Mouse (Mus musculus) urinary bladder, postnatal 4 days (tissue): ENCODE results near the gene Plce1.

ENCODE experiments used
- DNase-seq, 2 experiments: peaks; one replicate each; pipeline ENCODE4 v3.0.0; 2021 to 2022; ENCODE audit warnings: low spot score in 2 of 2

Plce1 gene

DNA sequence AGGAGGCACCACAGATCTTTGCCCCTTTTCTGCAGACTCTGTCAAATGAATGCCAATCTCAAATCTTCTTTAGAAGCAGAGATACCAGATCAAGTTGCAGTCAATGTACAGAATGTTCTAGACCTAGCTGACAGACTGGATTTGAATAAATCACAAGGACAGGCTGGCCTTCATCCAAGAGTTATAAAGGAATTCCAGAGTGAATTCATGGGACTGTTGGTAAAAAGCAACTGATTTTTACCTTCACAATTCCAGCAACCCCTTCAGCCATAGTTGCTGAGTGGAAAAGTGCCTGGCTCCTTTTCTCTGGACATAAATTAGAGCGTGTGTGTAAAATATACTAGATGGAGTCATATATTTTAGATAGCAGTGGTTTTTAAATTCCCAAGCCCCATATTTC is 102.0 kb downstream of the Plce1 start:
- no peak for DNase-seq

- peak in 1 of 2 experiments; percentile 41 for DNase-seq
Observed at GRCm38 (mm10) chr19:38587559-38587958, 106.7 kb downstream of the Plce1 start.

DNA sequence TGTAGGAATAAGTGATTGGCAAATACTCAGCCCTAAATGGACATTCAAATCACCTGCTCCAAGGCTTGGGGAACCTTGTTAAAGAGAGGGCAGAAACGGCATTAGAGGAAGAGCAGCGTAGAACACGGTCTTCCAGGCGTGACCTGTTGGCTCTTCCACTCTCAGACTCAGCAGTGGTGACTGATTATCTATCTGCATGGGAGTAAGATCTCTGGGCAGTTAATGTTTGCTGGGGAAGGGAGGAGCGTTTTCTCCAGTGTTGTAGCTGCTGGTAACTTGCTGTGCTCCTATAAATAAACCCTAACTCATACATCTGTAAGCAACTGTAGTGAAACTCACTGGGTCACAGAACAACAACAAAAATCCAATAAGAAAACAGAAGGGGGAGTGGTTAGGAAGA is 108.6 kb downstream of the Plce1 start:
- DNase-seq: no peak

DNA sequence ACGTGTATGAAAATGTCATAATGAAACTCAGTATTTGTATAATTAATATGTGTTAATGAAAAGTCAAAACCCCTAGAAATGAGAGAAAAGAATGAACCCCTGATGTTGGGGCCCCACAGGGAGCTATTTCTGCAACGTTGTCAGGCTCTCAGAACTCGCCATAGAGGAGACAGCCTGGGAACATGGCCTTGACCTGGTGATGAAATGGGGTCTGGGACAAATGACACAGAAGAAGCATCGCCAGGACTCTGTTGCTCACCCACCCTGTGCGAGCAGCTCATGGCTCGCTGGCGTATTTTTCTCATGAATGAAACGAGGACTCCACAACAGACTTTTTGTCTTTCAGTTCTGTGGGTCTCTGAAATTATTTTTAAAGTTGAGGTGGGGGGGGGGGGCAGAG is 109.0 kb downstream of the Plce1 start:
- no peak for DNase-seq

GRCm38 (mm10) chr19:38592566-38593224 is 111.8 kb downstream of the Plce1 start:
- DNase-seq: no peak

- no peak for DNase-seq
Observed at GRCm38 (mm10) chr19:38593225-38593897, 112.5 kb downstream of the Plce1 start.

GRCm38 (mm10) chr19:38596096-38596495 is 115.2 kb downstream of the Plce1 start:
- DNase-seq: no peak

DNA sequence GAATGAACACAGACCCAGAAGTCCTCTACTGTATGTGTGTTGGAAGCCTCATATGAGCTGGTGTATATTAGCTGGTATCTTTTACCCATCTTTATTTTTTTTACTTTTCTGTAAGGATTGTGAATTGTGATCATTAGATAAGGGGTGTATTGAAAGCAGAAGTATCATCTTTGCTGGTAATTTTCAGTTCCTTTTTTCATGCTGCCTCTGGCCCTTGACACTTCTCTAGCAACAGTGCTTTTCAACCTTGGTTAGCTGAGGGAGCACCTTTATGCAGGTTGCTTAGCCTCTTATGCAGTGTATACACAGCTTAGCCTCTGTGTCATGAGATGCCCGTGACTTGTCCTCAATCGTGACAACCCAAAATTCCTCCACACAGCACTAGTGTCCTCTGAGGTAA is 116.5 kb downstream of the Plce1 start:
- no peak for DNase-seq

DNA sequence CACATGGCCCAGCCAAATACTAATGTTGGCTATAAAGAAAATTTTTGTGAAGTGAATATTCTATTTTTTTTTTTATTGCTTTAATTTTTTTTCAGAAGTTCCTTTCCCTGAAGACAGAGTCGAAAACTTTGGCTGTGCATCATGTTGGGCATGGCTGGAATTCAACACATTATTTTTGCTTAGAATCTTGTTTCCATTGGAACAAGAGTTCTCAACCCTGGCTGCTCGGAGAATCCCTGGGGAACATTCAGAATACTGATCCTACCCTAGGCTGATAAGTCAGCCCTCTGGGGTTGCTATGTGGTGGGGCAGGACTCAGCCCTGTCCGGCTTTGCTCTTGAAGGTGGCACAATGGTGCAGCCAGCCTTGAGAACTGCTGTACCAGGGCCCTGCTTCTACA is 118.1 kb downstream of the Plce1 start:
- DNase-seq: no peak

GRCm38 (mm10) chr19:38601127-38601526 is 120.2 kb downstream of the Plce1 start:
- DNase-seq: no peak

DNA sequence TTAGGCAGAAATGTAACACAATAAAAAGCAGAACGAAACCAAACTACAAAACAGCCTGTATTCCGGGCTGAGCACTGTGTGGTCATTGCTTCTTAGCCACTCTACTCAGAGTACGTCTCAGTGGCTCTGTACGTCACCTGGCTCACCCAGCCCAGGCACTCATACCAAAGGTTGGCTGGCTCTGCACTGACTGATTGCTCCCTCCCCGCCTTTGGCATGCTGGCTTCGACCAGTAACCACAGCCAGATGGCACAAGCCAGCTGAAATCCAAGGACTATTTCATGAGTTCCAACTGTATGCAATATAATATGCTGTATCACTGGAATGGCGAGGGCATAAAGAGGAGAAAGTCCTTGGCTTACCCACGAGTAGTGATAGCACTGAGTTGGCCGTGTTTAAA is 121.9 kb downstream of the Plce1 start:
- no peak for DNase-seq

- DNase-seq: no peak
Observed at GRCm38 (mm10) chr19:38607236-38607635, 126.3 kb downstream of the Plce1 start.

DNA sequence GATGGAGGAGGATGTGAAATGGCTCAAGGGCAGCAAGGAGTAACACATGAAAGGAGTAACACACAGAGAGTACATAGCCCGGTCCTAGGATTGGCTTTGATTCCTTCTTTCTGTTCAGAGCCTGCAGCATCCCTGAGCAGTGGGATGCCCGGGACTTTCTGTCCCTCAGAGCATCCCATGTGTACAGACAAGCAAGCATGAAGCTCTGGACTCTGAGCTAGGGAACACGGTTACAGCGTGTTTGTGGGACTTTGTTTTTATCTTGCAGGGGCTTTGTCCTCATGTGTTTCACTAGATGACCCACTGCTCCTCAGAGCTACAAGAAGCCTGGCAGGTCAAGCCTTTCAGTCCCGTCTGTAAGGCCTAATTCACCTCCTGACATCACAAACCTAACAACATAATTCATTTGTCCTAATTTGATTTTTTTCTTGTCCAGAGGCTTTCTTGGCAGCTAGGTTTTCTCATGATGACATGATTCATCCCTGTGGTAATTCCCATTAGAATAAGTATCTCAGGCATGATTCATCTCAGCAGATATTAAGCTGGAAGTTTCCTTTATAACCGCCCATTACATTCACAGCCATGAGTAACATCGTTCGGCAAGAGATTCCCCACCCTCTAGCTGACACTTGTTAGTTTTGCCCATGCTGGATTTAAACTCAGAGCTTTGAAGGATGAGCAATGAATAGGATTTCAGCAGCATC is 128.2 kb downstream of the Plce1 start:
- no peak for DNase-seq

- no peak for DNase-seq
Observed at GRCm38 (mm10) chr19:38610291-38610690, 129.4 kb downstream of the Plce1 start.

- no peak for DNase-seq
Observed at GRCm38 (mm10) chr19:38610809-38611208, 129.9 kb downstream of the Plce1 start.

DNA sequence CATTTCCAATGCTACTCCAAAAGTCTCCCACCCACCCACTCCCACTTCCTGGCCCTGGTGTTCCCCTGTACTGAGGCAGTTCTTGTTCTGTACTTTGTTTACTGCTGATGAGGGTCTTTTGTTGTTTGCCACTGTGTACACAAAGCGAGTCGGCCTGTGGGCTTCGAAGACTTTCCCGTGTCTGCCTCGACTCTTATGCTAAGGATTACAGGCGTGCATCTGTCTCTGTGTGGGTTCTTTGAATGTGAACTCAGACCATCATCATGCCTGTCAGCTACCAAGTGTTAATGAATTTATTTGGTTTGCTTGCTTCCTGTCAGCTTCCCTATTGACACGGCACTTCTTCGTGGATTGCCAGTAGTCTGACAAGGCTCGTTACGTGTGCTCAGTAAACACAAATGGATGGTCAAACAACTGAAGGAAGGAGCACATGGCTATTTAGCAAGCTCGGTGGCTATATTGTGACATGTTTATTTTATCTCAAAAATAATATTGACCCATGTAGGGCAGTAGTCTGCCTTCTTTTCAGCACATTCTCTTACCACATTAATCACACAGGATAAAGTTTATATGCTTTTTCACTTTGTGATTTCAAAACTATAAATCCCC is 133.3 kb downstream of the Plce1 start:
- DNase-seq: no peak

- no peak for DNase-seq
Observed at GRCm38 (mm10) chr19:38615356-38615755, 134.4 kb downstream of the Plce1 start.

DNA sequence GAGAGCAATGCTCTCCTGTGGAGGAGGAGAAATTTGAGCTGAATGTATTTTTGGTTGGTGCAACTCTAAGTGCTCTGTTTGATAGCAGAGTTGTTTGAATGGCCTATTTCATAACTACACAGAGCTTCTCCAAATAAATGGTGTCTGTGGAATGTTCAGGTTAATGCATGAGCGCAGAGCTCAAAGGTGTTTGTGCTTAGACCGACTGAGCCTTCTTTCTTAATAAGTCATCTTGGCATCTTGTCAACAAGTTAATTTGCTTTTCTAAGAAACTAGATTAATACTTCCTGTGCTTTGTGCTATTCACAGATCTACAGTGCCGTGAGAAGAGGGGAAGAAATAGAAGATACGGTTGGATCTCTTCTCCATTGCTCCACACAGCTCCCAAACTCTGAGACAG is 139.2 kb downstream of the Plce1 start:
- DNase-seq: no peak

- no peak for DNase-seq
Observed at GRCm38 (mm10) chr19:38621546-38621945, 140.6 kb downstream of the Plce1 start.

DNA sequence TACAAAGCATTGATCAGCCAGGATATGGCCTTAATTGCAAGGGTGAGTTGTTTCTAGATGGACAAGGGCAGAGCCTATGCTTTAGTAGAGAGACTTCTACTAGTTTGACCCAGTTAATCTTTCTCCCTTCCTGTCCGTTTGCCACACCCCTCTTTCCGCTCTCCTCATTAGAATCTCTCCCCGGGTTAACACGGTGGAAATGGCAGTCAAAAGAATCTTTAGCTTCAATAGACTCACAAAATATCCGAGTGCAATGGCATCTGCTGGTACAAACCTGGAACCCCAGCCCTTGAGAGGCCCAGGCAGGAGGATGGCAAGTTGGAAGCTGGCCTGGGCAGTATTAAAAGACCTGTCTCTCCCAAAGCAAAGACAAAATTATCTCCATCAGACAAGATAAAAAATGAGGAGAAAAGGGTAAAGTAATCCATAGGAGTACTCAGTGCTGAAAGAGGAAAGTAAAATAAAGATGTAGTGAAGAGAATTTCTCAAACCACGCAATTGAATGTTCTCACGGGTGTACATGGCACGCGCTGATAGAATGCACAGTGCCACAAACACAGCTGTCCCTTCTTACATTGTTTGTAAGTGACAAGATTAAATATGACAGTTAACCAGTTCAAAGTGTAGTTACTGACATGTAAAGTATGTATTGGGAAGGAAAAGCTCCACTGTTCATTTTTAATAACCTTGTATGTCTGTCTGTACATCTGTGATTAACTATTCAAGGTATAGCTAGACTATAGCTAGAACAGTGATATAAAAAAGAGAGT is 145.5 kb downstream of the Plce1 start:
- no peak for DNase-seq

GRCm38 (mm10) chr19:38627075-38627768 is 146.3 kb downstream of the Plce1 start:
- DNase-seq: no peak
